Mouse (Mus musculus): Measurements from ENCODE around the gene Vmn1r208.
"Not testable (repeated sequence)": the region's sequence is repeated elsewhere in the genome, so short reads cannot be mapped to it uniquely, and the experiment has no call there.

Gene Vmn1r208

GRCm38 (mm10) chr13:22777300-22777699, at the start of gene Vmn1r208:
Vmn1r208 (minus strand) TSS chr13:22777400.
- in situ Hi-C loops (cut with MboI, MseI) = loop anchor here (5.0 kb wide), 1 partner anchor 80 kb away; no protein-coding TSS in a partner anchor

- in situ Hi-C loops (cut with MboI, MseI) = not testable (repeated sequence)
Observed at GRCm38 (mm10) chr13:22821601-22822000, 44.4 kb upstream of the Vmn1r208 start.

GRCm38 (mm10) chr13:22809582-22809981, 32.4 kb upstream of the Vmn1r208 start, which contains the start of gene Vmn1r209:
Vmn1r209 (minus strand) TSS chr13:22809682.
- in situ Hi-C loops (cut with MboI, MseI) = not testable (repeated sequence)

GRCm38 (mm10) chr13:22788096-22788495, 10.9 kb upstream of the Vmn1r208 start:
- in situ Hi-C loops (cut with MboI, MseI) = not testable (repeated sequence)

GRCm38 (mm10) chr13:22784159-22784558, 7.0 kb upstream of the Vmn1r208 start:
- in situ Hi-C loops (cut with MboI, MseI) = not testable (repeated sequence)

- in situ Hi-C loops (cut with MboI, MseI) = not testable (repeated sequence)
Observed at GRCm38 (mm10) chr13:22771592-22771991, 5.6 kb downstream of the Vmn1r208 start.

- in situ Hi-C loops (cut with MboI, MseI) = no loop called here
Observed at GRCm38 (mm10) chr13:22747524-22747923, 29.7 kb downstream of the Vmn1r208 start.

GRCm38 (mm10) chr13:22729529-22729928, 47.7 kb downstream of the Vmn1r208 start, which contains the start of gene Vmn1r207-ps:
Vmn1r207-ps (minus strand) TSS chr13:22729629.
- in situ Hi-C loops (cut with MboI, MseI) = not testable (repeated sequence)

Data from T-helper 2 cell (primary cell).